Comparison of ENCODE assay signal across 22 mouse cellular contexts in the genomic region with DNA sequence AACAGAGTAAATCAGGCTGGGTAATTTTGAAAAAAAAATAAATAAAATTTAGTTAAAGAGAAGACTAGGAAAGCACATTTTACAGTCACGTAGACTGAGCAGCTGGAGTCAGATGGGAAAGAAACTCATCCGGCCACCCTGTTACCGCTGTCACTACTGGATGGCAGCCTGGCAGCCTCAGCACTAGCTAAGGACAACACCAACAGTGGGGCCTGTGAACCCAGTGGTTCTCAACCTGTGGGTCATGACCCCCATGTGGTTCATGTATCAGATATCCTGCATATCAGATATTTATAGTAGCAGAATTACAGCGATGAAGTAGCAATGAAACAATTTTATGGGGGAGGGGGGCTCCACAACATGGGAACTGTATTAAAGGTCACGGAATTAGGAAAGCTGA. TPM values are rescaled to one million over a fixed set of nuclear protein-coding genes. Genes with fewer than 3 reads are reported as not detected.
DNase-seq lines count a peak whose midpoint lies in the region; TF ChIP-seq lines count a peak whose summit lies in the region.
"Had no signal": no experiment of that assay in that cellular context is flagged by ENCODE, and none has a peak within 500 bp of the region (broad histone marks: within the 10 kb centered on the region; RNA-seq: fewer than 3 reads in every experiment).

No protein-coding gene starts in this region.

- no peaks in the 10 kb centered on the region for H3K36me3 ChIP-seq in ES-E14 (ENCODE audit: control insufficient read depth, insufficient read depth, low read length, poor library complexity, severe bottlenecking)
- H3K36me3 ChIP-seq: embryonic facial prominence, embryonic 12.5 days; embryonic facial prominence, embryonic 15.5 days; G1E; heart, embryonic 10.5 days; heart, embryonic 13.5 days; hindbrain, embryonic 12.5 days; hindbrain, embryonic 15.5 days had no signal

- H3K9me3 ChIP-seq in ES-E14 (ENCODE audit: control insufficient read depth, insufficient read depth, low read depth, low read length), result no peaks in the 10 kb centered on the region
- H3K9me3 ChIP-seq: embryonic facial prominence, embryonic 15.5 days; heart, embryonic 10.5 days; heart, embryonic 13.5 days; hindbrain, embryonic 12.5 days; hindbrain, embryonic 15.5 days had no signal

- in situ Hi-C loops in ES-E14 (cut with MboI; ENCODE audit: low sequenced_read_pairs in 2 of 2, unreplicated experiment in 2 of 2), result no loop called here

- no peak overlapping the region for H3K4me3 ChIP-seq in ES-E14 (ENCODE audit: insufficient read depth in 1 of 2, low read depth in 1 of 2, low read length in 2 of 2, poor library complexity in 1 of 2, severe bottlenecking in 1 of 2)
- H3K4me3 ChIP-seq: embryonic facial prominence, embryonic 12.5 days; embryonic facial prominence, embryonic 15.5 days; heart, adult 2 months; heart, embryonic 10.5 days; heart, embryonic 13.5 days; hindbrain, embryonic 12.5 days; hindbrain, embryonic 15.5 days had no signal

- H3K9ac ChIP-seq in ES-E14 (ENCODE audit: insufficient read depth, low read depth, low read length, poor library complexity, severe bottlenecking), result no peak overlapping the region
- H3K9ac ChIP-seq: embryonic facial prominence, embryonic 12.5 days; embryonic facial prominence, embryonic 15.5 days; forebrain, postnatal 0 days; heart, embryonic 13.5 days; hindbrain, embryonic 12.5 days; hindbrain, embryonic 15.5 days had no signal

- no peaks in the 10 kb centered on the region for H3K4me1 ChIP-seq in ES-E14 (ENCODE audit: control insufficient read depth in 2 of 2, insufficient read depth in 2 of 2, low read length in 2 of 2, poor library complexity in 1 of 2)
- H3K4me1 ChIP-seq: embryonic facial prominence, embryonic 12.5 days; embryonic facial prominence, embryonic 15.5 days; heart, embryonic 10.5 days; hindbrain, embryonic 12.5 days; hindbrain, embryonic 15.5 days had no signal

- peak; percentile 22 for DNase-seq in gastrocnemius, adult 18-20 months (ENCODE audit: low spot score)
- DNase-seq in gastrocnemius, postnatal 36 days, result no peak
- peak; percentile 82 for DNase-seq in heart, adult 11 months
- no peak for DNase-seq in heart, postnatal 10 days
- no peak for DNase-seq in ES-E14 (ENCODE audit: low read depth, low spot score)
- no peak for DNase-seq in urinary bladder, postnatal 4 days (ENCODE audit: low spot score in 2 of 2)
- DNase-seq: adrenal gland, adult 2 months; adrenal gland, postnatal 14 days; cerebellum, adult 11 months; cerebellum, adult 2 months; cerebellum, adult 9-11 months; cerebellum, postnatal 25 days; forebrain, postnatal 0 days; heart, adult 2 months had no signal

- no peak overlapping the region for H3K27ac ChIP-seq in ES-E14 (ENCODE audit: insufficient read depth, low read depth, low read length, poor library complexity, severe bottlenecking)
- H3K27ac ChIP-seq: embryonic facial prominence, embryonic 12.5 days; embryonic facial prominence, embryonic 15.5 days; heart, adult 2 months; heart, embryonic 10.5 days; heart, embryonic 13.5 days; hindbrain, embryonic 12.5 days; hindbrain, embryonic 15.5 days had no signal

- intact Hi-C loops in gastrocnemius, postnatal 36 days (cut with DNase I), result no loop called here
- intact Hi-C loops in heart, postnatal 10 days (cut with DNase I), result no loop called here

TF ChIP-seq in ES-E14, 5 proteins besides CTCF, POLR2A, EP300 and RAD21:
- no peak for TF ChIP-seq ZNF384 (IDR thresholded peaks at IDR 0.05; ENCODE audit: low read depth, low read length)
- 0 out of 2 replicates have a peak, but pooled peaks have one; percentile 50 for TF ChIP-seq CHD2 (IDR thresholded peaks at IDR 0.05; ENCODE audit: low read depth, low read length)

RNA-seq across cellular contexts. Expression of a gene that starts 16.2 kb away (rescaled TPM):
- total RNA-seq in gastrocnemius, adult 18-20 months (2021), result 10 to 100 TPM; 10.3 to 12.0 TPM
- 10 to 100 TPM in 1 of 2 experiments, 1 to 10 TPM in 1; 8.0 to 11.1 TPM for total RNA-seq in gastrocnemius, postnatal 36 days (2021)
- total RNA-seq in heart, postnatal 10 days (2021), result 10 to 100 TPM; 13.2 to 14.3 TPM
- 144 and 229 TPM in 2 replicates for total RNA-seq in ES-E14 (2012; rRNA removed)

RNA-seq across cellular contexts. Expression of a gene that starts 28.7 kb away (rescaled TPM):
- total RNA-seq in gastrocnemius, adult 18-20 months (2021), result not detected
- total RNA-seq in gastrocnemius, postnatal 36 days (2021), result not detected
- not detected for total RNA-seq in heart, postnatal 10 days (2021)
- 1.3 and 5.5 TPM in 2 replicates for total RNA-seq in ES-E14 (2012; rRNA removed)
- total RNA-seq: adrenal gland, adult 2 months; adrenal gland, postnatal 14 days; heart, adult 2 months; heart, postnatal 25 days had no signal

Comparison
In these comparisons a context has a peak if more than half of its experiments do, and no peak if none do; other contexts are left out.
1. DNase-seq: peak in gastrocnemius, adult 18-20 months (single experiment) and heart, adult 11 months (single experiment); none in gastrocnemius, postnatal 36 days (0 of 2), heart, postnatal 10 days (0 of 2), ES-E14 (single experiment) and urinary bladder, postnatal 4 days (0 of 2).